Mouse (Mus musculus) CH12.LX (cell line): ENCODE results near the gene Pcyox1. TPM values are rescaled to one million over a fixed set of nuclear protein-coding genes. Genes with fewer than 3 reads are reported as not detected.
"Not testable (repeated sequence)": the region's sequence is repeated elsewhere in the genome, so short reads cannot be mapped to it uniquely, and the experiment has no call there.

Source experiments
- DNase-seq: peaks from one replicate; pipeline ENCODE4 v3.0.0-alpha.2; 2013; ENCODE audit errors: extremely low read depth
- H3K27ac ChIP-seq: 2 replicates; pipeline ENCODE4 v1.5.1; 2012; ENCODE audit warnings: low read depth, mild to moderate bottlenecking, control low read depth, moderate library complexity; ENCODE audit not compliant: insufficient read depth
- H3K27me3 ChIP-seq: replicated peaks from 2 replicates; pipeline ENCODE3; 2012; ENCODE audit warnings: inconsistent platforms
- H3K36me3 ChIP-seq, 2 experiments: replicated peaks in 1 of 2; 2 replicates each; pipeline versions ENCODE3 to v1.6.1; 2012; ENCODE audit warnings: inconsistent platforms in 1 of 2, low read length in 1 of 2, mild to moderate bottlenecking in 1 of 2, mixed read lengths in 1 of 2, moderate library complexity in 1 of 2; ENCODE audit not compliant: control insufficient read depth in 1 of 2, insufficient read depth in 1 of 2
- H3K4me1 ChIP-seq, 2 experiments: 2 replicates each; pipeline ENCODE4 v1.6.1; 2012; ENCODE audit warnings: inconsistent platforms in 1 of 2, moderate library complexity in 1 of 2; ENCODE audit not compliant: insufficient read depth in 2 of 2, control insufficient read depth in 1 of 2
- H3K4me2 ChIP-seq: 2 replicates; pipeline ENCODE4 v1.6.1; 2012; ENCODE audit warnings: low read depth, mild to moderate bottlenecking, control low read depth; ENCODE audit not compliant: poor library complexity, insufficient read depth, severe bottlenecking
- H3K4me3 ChIP-seq, 3 experiments: fragments of 150-350 bp in 1 of 3; sonication (generic) in 1 of 3; replicated peaks in 1 of 3; 2 replicates each; pipeline versions ENCODE3 to v1.5.1; 2011 to 2012; ENCODE audit warnings: low read depth in 2 of 3, low read length in 2 of 3, mild to moderate bottlenecking in 2 of 3, moderate library complexity in 2 of 3, control low read depth in 1 of 3, improper control_type of control experiment in 1 of 3, inconsistent platforms in 1 of 3, mixed read lengths in 1 of 3; ENCODE audit not compliant: poor library complexity in 1 of 3
- H3K79me2 ChIP-seq: replicated peaks from 2 replicates; pipeline ENCODE4 v1.6.1; 2012; ENCODE audit warnings: mild to moderate bottlenecking, moderate library complexity; ENCODE audit not compliant: control insufficient read depth, poor library complexity, insufficient read depth, severe bottlenecking; ENCODE audit errors: extremely low read depth
- H3K9ac ChIP-seq: 2 replicates; pipeline ENCODE4 v1.6.1; 2012; ENCODE audit warnings: low read depth, mild to moderate bottlenecking, control low read depth, moderate library complexity; ENCODE audit not compliant: insufficient read depth
- H3K9me3 ChIP-seq: replicated peaks from 2 replicates; pipeline ENCODE3; 2012; ENCODE audit warnings: low read length, inconsistent platforms, mixed read lengths
- CTCF ChIP-seq, 2 experiments: IDR thresholded peaks in 1 of 2; conservative IDR thresholded peaks in 1 of 2; 2 replicates each; pipeline ENCODE4 v1.5.1; 2011 to 2012; ENCODE audit warnings: low read depth in 2 of 2, low read length in 2 of 2, improper control_type of control experiment in 1 of 2, inconsistent platforms in 1 of 2, mild to moderate bottlenecking in 1 of 2, moderate library complexity in 1 of 2
- MAX ChIP-seq: IDR thresholded peaks from 2 replicates; pipeline ENCODE4 v1.6.1; 2011; ENCODE audit warnings: low read length, improper control_type of control experiment
- dilution Hi-C: fragments of 300-500 bp; cut with MboI; formaldehyde crosslinking; loops from 2 replicates; pipeline ENCODE4 v1.14.3; 2020; ENCODE audit warnings: low sequenced_read_pairs; ENCODE audit not compliant: extremely low pct_unique_long_range_greater_than_20kb, extremely low pct_ligation_motif_present
- in situ Hi-C: fragments of 300-500 bp; cut with MboI; formaldehyde crosslinking; loops from 3 replicates; pipeline ENCODE4 v1.14.3; 2019; ENCODE audit warnings: low sequenced_read_pairs, low pct_ligation_motif_present, low pct_unique_long_range_greater_than_20kb, mixed read lengths
- polyA plus RNA-seq: library from polyadenylated mRNA; unstranded; fragments of >175 nt; gene quantifications from 2 replicates; pipeline ENCODE4 v1.2.1, GENCODE M21; 2012; ENCODE audit warnings: low read depth; ENCODE audit not compliant: insufficient read length
- total RNA-seq, 2 experiments: library from RNA; depleted of rRNA; stranded (reverse); fragments of 300-350 nt in 1 of 2; fragments of >200 nt in 1 of 2; gene quantifications; 2 replicates each; pipeline ENCODE4 v1.2.3; 2012 to 2014

Pcyox1 gene
- total and polyA plus RNA-seq, 3 experiments, result 8.7 to 12.9 (median 12.8) TPM

DNA sequence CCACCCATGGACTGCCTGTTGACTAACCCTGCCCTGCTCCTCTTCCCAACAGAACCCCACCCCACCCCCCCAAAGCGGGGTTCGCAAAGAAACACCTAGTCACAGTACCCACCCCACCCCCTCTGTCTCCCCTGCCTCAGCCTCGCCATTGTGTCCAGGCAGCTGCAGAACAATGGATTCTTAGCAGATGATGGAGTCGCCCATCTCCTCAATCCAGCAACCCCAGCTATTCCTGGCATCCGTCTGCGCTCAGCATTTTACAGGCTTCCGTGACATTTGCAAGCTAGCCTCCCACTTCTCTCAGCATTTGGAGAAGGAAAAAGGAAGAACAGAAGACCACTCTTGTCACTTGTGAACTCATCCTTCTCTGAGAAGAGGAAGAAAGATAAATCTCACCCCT, 53.3 kb downstream of the Pcyox1 start:
- Histone ChIP-seq H3K4me2 (no peak overlapping the region), H3K27ac (no peak overlapping the region), H3K9me3 (peaks cover 10% of the 10 kb centered on the region), H3K36me3 (no peaks in the 10 kb centered on the region), H3K9ac (no peak overlapping the region), H3K27me3 (peaks cover 56% of the 10 kb centered on the region), H3K4me3 (no peak overlapping the region), H3K79me2 (no peaks in the 10 kb centered on the region), H3K4me1 (no peaks in the 10 kb centered on the region)
- DNase-seq, result no peak
- dilution Hi-C loops, result no loop called here
- no peak for TF ChIP-seq MAX
- in situ Hi-C loops, result no loop called here

DNA sequence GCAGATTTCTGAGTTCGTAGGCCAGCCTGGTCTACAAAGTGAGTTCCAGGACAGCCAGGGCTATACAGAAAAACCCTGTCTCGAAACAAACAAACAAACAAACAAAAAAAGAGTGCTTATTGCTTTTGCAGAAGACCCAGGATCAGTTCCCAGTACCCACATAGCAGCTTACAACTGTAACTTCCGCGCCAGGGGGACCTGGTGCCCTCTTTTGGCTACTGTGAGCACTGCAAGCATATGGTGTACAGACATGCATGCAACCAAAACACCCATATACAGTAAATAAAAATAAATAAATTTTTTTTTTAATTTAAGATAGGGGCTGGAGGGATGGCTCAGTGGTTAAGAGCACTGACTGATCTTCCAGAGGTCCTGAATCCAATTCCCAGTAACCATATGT, 60.6 kb downstream of the Pcyox1 start:
- H3K4me1 ChIP-seq, H3K36me3 ChIP-seq, H3K4me3 ChIP-seq, H3K9ac ChIP-seq, H3K27ac ChIP-seq, DNase-seq, H3K4me2 ChIP-seq, in situ Hi-C loops, dilution Hi-C loops, H3K79me2 ChIP-seq: not testable (repeated sequence)
- peak in 1 of 2 experiments; percentile 13; a peak in 1 of 4 replicates for TF ChIP-seq CTCF (conservative IDR thresholded peaks at IDR 0.05 in 1 of 2, IDR thresholded peaks at IDR 0.05 in 1 of 2; ENCODE audit: low read depth in 2 of 2, low read length in 2 of 2)
- Histone ChIP-seq H3K27me3 (peaks cover 23% of the 10 kb centered on the region), H3K9me3 (peaks cover 11% of the 10 kb centered on the region)

Other genes starting within 250 kb of the Pcyox1 start
- gene Tgfa, start 201.9 kb downstream of the Pcyox1 start, total RNA-seq (2012; rRNA removed), result not detected in 2 replicates
- not detected in 2 replicates for gene Tgfa, start 201.9 kb downstream of the Pcyox1 start, total RNA-seq (2014; rRNA removed)
- gene Tgfa, start 201.9 kb downstream of the Pcyox1 start, polyA plus RNA-seq, result not detected in 2 replicates
- gene Fam136a, start 31.5 kb downstream of the Pcyox1 start, total RNA-seq (2012; rRNA removed), result 152 and 200 TPM in 2 replicates
- 339 and 378 TPM in 2 replicates for gene Fam136a, start 31.5 kb downstream of the Pcyox1 start, total RNA-seq (2014; rRNA removed)
- 160 and 179 TPM in 2 replicates for gene Fam136a, start 31.5 kb downstream of the Pcyox1 start, polyA plus RNA-seq
- gene Snrpg, start 25.9 kb downstream of the Pcyox1 start, total RNA-seq (2012; rRNA removed), result 462 and 546 TPM in 2 replicates
- gene Snrpg, start 25.9 kb downstream of the Pcyox1 start, total RNA-seq (2014; rRNA removed), result 137 and 146 TPM in 2 replicates
- 408 and 446 TPM in 2 replicates for gene Snrpg, start 25.9 kb downstream of the Pcyox1 start, polyA plus RNA-seq
- gene Tia1, start 7.1 kb upstream of the Pcyox1 start, total RNA-seq (2012; rRNA removed), result 31.8 and 36.8 TPM in 2 replicates
- gene Tia1, start 7.1 kb upstream of the Pcyox1 start, total RNA-seq (2014; rRNA removed), result 41.4 and 49.1 TPM in 2 replicates
- gene Tia1, start 7.1 kb upstream of the Pcyox1 start, polyA plus RNA-seq, result 34.0 and 36.1 TPM in 2 replicates
- not detected in 2 replicates for gene Gm44790, start 29.5 kb upstream of the Pcyox1 start, total RNA-seq (2012; rRNA removed)
- gene Gm44790, start 29.5 kb upstream of the Pcyox1 start, total RNA-seq (2014; rRNA removed), result not detected in 2 replicates
- not detected in 2 replicates for gene Gm44790, start 29.5 kb upstream of the Pcyox1 start, polyA plus RNA-seq
- gene C87436, start 41.2 kb upstream of the Pcyox1 start, total RNA-seq (2012; rRNA removed), result 5.2 and 7.1 TPM in 2 replicates
- gene C87436, start 41.2 kb upstream of the Pcyox1 start, total RNA-seq (2014; rRNA removed), result 8.1 and 8.6 TPM in 2 replicates
- 8.5 and 8.7 TPM in 2 replicates for gene C87436, start 41.2 kb upstream of the Pcyox1 start, polyA plus RNA-seq
- 68.9 and 81.2 TPM in 2 replicates for gene Pcbp1, start 129.2 kb upstream of the Pcyox1 start, total RNA-seq (2012; rRNA removed)
- 47.3 and 73.0 TPM in 2 replicates for gene Pcbp1, start 129.2 kb upstream of the Pcyox1 start, total RNA-seq (2014; rRNA removed)
- gene Pcbp1, start 129.2 kb upstream of the Pcyox1 start, polyA plus RNA-seq, result 318 and 337 TPM in 2 replicates
- gene Asprv1, start 231.0 kb upstream of the Pcyox1 start, total RNA-seq (2012; rRNA removed), result 0.13 TPM in 1 of 2 replicates, not detected in the other
- gene Asprv1, start 231.0 kb upstream of the Pcyox1 start, total RNA-seq (2014; rRNA removed), result 0.24 TPM in 1 of 2 replicates, not detected in the other
- 0.16 TPM in 1 of 2 replicates, not detected in the other for gene Asprv1, start 231.0 kb upstream of the Pcyox1 start, polyA plus RNA-seq